Mouse (Mus musculus) neutrophil, adult 5-6 weeks (primary cell): ENCODE measurements around the gene Rbm17. TPM values are rescaled to one million over a fixed set of nuclear protein-coding genes. Genes with fewer than 3 reads are reported as not detected.

Source experiments
- ATAC-seq: fragments of 151-379, 151-347 bp; 2 replicates; pipeline ENCODE4 v1.8.0; 2017; ENCODE audit warnings: mild to moderate bottlenecking, moderate TSS enrichment; ENCODE audit not compliant: insufficient number of reproducible peaks, poor library complexity, low FRiP score, severe bottlenecking; ENCODE audit errors: extremely low read depth
- total RNA-seq: library from RNA; stranded (forward); fragments of 200-1000 nt; gene quantifications from 2 replicates; pipeline ENCODE4 v1.2.3, GENCODE M21; 2017

Rbm17 gene
- total RNA-seq, 1 experiment from 2014 or later, result 144 TPM

DNA sequence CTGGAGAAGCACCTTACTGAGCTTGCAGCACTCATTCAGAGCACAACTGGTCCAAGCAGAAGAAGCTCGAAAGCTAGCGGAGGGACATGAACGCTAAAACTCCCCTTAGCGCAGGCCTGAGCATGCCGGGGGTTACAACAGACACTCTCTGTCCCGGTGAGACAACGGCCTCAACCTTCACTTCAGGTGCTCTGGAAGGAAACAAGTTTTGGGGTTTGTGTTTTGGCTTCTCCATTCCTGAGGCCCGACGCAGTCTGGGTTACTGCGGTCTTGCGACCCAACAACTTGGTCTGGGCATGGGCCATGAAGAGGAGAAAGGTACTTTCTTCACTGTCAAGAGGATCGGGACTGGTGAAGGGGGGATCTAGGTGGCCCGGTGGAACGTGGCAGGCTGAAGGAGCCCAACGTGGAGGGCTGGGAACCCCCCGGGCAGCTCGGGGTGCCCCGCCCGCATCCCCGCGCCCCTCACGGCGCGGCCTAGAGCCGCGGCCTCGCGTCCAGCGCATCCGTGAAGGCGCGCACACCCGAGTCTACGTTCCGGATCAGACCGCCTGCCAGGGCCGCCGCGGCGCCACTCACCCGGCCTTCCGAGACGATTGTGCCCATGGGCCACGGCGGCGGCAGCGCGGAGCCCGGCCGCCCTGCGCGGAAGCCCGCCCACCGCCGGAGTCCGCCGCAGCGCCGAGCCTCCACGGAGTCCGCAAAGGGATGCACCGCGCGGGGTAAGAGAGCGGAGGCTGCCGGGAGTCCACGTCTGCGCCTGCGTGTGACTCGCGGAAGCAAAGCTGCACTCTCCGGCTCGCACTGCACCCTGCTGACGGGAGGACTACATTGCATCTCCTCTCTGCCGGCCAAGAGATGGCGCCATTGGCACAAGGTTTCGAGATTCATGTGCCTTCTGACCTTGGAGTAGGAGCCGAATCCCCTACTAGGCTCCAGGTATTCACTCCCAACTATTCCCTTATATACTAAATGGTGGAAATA is 1.2 kb downstream of the Rbm17 start:
- peak; percentile 99 for ATAC-seq

DNA sequence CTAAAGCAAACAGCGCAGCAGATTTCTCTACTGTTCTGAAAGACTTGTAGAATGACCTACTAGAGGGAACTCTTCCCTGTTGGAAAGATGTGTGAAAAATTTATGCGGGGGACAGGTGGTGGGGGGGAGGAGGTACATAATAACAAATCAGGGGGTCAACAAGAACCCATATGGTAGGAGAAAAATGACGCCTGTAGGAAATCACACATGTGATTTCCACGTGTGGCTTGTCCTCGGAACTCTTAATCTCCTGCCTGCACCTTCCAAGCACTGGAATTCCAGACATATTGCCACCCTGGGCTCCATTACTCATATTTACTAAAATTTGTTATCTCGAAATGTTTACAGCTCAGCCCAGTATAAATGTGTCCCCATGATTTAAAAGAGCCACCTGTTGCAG is 2.2 kb downstream of the Rbm17 start:
- ATAC-seq, result no peak

DNA sequence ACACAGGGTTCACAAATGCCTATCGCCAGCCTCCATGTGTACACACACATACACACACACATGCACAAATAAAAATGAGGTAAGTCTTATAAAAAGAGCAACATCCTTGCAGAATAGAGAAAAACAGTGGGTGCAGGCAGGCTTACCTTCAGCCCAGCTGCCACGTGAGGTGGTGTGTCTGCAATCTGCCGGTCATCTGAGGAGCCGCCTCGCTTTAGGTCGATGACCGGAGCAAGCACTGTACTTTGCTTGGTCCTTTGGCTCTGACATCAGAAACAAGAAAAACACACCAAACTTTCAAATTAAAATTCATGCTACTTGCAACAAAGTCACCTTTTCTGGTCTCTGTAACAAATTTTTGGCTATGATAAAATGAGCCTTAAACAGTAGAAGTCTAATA is 6.0 kb downstream of the Rbm17 start:
- no peak for ATAC-seq

DNA sequence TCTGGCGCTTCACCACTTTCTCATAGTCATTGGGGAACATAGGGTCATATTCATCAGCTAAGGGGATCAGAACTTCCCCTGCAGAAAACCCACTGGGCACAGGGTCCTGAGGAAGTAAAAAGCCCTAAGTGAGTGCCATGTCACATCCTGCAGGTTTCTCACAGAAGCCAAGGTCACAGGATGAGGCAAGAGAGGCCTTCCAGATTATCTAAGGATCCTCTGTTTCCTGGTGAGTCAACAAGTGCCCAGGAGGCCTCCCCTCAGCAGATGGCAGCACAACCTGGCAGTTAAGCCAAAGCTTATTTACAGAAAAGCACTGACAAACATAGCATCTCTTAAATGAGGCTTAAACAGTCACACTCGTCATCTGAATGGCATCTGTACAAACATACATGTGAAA is 7.3 kb downstream of the Rbm17 start:
- ATAC-seq, result no peak

DNA sequence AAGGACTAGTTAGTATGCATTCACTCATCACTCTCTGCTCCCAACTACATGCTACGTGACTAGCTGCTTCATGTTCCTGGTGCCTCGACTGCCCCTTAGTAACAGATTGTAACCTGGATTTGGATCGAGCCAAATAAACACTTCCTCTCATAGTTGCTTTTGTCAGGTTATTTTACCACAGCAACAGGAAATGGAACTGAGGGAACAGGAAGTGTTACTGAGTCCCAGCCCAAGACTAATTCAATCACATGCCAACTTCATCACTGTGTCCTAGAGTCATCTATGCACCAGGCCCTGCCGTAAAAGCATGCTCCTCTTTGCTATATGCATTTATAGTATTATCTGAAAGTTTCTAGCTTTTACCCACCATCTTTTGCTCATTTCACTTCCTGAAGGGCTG is 16.0 kb downstream of the Rbm17 start:
- ATAC-seq, result no peak

DNA sequence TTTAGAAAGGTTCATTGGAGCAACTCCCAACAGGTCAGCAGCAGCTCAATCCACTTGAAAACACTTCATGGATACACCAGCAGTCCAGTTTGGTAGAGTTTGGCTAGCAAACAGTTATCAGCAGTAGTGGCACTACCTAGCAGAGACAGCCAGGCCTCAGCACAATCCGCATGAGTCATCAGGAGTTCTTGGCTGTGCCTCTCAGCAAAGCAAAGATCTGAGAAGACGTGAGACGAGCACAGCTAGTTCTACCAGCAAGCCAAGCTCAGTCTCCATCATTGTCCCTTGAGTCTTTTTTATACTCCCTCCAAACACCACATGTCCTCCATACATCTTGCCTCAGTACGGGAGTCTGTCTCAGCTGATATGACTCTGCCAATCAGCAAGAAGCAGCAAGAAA is 24.6 kb downstream of the Rbm17 start:
- ATAC-seq, result no peak

DNA sequence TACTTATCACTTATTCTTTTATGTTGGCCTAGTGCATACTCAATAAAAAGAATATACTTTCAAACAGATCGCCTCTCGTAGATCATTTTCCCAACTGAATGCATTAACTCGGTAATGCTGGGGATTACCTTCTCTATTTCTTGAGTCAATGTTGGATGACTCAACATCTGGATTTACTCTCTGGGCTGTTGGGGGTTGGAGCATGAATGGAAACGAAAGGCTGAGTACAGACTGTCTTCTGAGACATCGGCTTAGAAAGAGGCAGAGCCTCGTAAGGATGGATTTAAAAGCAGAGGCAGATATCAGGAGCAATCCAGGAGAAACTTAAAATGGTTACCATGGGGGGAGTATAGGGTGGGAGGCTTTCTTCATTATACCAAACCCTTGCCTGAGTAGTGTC is 25.8 kb downstream of the Rbm17 start:
- no peak for ATAC-seq

DNA sequence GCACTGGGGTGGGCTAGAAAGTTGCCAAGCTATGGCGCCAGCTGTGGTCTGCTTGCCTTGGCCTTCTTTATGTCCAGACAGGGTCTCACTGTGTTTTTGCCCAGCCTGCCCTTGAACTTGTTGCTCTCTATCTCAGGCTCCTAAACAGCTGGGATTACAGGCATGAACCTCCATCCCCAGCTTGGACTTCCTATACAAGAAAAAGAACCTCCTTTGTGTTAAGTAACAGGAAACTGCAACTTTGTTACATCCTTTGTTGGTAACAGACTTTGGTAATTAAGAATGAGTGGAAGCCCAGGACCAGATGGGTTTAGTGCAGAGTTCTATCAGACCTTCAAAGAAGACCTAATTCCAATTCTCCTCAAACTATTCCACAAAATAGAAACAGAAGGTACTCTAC is 30.3 kb downstream of the Rbm17 start:
- ATAC-seq, result no peak

DNA sequence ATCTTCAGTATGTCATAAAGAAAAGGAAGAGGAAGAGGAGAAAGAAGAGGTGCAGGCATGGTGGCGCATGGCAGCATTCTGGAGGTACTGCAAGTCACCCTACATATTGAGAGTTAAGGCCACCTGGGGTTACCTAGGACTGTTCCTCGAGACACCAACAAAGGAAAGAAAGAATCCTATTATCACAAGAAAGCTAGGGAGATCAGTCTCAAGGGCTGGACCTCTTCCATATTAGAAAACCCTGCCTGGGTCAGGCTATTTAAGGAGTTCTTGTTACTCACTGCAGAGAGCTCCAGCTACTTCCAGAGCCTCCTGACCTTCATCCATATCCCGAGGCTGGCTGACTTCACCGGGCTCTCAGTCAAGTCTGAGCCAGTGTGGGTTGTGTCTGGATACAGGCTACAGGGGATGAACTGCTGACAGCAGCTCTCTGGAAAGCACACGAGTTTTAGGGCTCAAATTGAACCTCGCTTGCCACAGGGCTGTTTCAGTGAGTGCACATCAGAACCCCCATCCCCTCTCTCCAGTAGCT is 32.9 kb downstream of the Rbm17 start:
- ATAC-seq, result no peak

DNA sequence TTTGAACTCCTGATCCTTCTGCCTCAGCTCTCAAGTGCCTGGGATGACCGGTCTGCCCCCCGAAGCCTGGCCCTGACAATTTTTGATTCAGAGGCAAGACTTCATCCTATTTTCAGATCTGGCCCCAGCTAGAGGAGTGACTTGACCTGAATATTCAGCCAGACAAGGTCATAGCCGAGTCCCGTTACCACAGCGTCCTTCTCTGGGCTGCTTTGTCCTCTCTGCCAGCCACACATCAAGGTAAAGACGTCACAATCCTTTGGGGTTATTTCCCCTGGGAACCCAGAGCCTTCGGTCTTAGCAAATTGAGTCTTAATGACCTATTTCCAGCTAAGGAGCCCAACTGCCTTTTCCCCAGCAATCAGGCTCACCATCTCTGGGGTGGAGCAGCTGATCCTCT is 35.5 kb downstream of the Rbm17 start:
- ATAC-seq, result no peak

DNA sequence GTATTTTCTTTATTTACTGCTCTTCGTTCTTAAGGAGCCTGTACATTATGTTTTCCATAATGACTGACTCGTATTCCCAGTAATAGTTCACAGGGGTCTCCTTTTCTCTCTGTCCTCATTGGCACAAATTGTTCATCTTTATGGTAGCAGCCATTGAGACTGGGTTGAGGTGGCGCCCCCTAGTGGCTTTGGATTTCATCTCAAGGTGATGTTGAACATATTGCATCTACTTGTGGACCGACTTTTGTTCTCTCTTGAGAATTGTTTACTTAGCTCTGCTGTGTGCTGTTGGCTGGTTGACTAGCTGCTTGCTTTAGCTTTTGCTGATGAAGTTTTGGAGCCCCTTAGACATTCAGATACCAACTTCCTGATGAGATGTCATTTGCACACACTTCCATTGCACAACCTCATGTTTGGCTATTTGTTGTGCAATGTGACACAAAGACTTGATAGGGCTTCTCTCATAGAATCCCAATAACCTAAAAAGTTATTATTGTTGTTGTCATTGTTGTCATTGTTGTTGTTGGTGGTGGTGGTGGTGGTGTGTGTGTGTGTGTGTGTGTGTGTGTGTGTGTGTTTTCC is 36.1 kb downstream of the Rbm17 start:
- peak; percentile 60; the same call in 1 of the 2 replicates for ATAC-seq

DNA sequence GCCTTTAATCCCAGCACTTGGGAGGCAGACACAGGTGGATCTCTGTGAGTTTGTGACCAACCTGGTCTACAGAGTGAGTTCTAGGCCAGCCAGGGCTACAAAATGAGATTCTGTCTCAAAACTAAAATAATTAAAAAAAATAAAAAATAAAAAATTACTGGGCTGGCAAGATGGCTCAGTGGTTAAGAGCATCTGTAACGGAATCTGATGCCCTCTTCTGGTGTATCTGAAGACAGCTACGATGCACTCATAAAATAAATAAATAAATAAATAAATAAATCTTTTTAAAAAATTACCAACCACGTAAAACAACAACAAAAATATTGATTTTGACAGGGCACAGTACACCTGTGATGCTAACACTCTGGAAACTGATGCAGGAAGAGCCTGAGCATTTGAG is 37.1 kb downstream of the Rbm17 start:
- no peak for ATAC-seq

DNA sequence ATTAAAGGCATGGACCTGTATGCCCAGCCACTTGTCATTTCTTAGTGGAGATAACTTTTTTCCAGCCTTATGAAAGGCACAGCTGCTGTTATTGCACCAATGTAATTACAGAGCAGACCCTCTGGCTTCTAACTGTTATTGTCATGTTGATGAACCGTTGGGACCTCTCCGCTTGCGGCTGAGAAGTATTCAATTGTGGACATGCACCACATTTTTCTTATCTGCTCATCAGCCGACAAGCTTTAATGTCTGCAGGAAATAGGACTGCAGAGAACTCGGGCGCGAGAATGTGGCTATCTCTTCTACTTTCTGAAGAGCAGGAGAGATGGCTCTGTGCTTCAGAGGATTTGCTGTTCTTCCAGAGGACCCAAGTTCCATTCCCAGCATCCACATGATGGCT is 37.7 kb downstream of the Rbm17 start:
- no peak for ATAC-seq

DNA sequence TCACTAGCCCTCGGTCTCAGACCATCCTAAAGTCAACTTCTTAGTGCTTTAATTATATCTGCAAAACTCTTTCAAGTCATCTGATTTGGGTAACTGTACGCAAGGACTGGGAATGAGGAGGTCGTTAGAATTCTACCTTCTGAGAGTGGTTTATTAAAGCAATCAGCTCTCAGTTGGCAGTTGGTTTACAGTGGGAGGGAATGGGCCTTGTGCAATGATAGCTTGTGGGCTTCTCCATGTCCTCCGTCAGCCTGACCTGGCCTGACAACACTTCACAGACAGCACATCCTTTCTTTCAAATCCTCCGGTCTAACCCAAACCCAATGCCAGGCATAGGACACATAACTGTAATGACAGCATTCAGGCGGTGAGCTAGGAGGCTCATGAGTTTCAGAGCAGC is 39.2 kb downstream of the Rbm17 start:
- ATAC-seq, result no peak

DNA sequence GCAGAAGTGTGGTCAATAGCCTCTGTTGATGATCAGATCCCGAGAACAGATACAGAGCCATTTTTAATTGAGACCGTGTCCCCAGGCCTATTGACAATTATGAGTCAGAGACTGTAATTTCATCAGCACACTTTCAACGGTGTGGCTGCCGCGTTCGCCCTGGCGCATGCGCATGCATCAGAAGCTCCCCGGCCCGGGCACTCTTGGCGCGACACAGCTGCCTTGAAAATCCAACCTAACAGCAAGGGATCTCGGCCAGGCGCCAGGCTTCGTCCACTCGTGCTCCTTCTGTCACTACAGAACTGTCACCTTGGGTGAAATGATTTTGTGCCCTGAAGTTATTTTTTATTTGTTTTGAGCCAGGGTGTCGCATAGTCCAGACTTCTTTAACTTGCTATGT is 40.7 kb downstream of the Rbm17 start:
- ATAC-seq, result no peak

DNA sequence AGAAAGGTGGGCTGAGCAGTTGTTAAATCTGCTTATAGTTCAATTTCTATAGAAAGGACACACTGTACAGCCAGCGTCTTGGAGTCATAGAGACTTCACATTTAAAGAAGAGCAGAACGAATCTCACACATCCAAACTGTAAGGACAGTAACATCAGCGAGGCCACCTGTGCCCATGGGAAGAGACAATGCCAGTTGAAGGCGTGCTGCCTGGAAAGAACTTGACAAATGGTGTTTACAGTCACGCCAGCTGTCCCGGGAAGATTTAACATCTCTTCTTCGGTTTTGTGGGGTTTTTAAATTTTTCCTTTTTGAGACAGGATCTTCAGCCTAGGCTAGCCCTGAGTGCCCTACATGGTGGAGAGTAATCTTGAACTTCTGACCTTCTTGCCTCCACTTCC is 45.3 kb downstream of the Rbm17 start:
- no peak for ATAC-seq

DNA sequence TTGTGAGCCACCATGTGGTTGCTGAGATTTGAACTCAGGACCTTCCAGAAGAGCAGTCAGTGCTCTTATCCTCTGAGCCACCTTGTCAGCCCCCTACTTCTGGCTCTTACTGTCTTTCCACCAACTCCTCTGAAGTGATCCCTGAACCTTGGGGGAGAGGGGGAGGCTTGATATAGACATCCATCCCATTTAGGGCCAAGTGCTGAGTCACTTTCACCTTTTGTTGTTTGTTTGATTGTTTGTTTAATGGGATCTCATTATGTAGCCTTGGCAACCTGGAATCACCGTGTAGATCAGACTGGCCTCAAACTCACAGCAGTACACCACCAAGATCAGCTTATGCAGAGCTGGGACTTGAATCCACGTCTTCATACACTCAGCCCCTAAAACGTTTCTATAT is 46.7 kb downstream of the Rbm17 start:
- ATAC-seq, result no peak

DNA sequence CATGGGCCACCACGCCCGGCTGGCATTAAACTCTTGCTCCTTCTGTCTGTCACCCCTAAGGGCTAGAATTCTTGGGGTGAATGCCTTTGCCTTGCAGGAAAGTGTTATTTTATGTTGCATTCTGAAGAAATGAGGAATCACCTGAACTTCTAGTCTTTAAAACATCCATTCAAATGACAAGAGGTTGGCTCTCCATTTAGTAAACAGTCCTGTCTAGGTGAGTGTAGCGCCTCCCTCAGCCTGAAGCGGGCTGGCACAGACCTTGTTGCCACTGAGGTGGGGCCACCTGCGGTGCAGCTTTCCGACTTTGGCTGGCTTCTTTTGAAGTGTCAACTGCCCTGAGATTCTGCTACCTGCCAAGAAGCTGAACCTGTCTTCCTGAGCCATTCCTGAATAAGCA is 48.6 kb downstream of the Rbm17 start:
- no peak for ATAC-seq

DNA sequence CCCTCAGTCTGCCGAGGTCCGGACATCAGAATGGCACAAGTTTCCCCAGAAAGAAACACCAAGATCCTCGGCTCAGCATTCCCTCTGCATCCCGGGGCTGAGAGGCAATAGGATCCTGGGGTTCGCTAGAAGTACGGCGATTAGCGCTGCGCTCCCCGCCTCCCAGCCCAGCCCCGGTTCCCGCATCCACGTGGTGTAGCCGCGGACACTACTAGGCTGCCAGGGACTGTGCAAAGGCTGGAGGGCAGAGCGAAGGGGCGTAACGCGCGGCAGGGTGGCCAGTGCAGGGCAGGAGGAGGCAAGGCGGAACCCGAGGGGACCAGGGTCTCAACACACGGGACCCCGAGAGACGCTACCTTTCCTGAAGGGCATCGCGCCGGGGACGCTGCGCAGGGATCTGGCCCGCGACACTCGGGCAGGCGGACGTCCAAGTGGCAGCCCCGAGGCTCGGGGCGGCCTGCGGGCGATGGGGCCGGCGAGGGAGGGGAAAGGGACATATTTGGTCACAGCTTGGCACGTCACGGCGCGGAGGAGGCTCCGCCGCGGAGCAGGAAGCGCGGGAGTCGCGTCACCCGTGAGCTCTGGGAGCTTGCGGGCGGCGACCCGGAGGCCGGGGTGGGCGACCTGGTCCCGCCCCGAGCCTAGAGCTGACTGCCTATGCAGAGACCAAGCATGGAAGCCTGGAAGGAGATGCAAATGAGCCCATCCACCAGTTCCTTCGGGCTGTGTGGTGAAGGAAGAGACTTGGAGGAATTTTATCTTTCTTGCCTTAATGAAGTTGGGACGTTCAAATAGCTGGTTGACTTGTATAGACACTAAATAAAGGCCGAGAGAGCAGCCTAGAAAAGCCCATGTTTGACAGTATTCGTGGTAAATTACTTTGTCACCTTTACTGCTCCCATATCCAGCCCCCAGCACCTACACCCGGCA is 50.2 kb downstream of the Rbm17 start, which contains the start of gene Pfkfb3:
Pfkfb3 (minus strand) TSS at position 607 of the 930 bp plus-strand sequence.
- ATAC-seq, result peak; percentile 83
